Mouse (Mus musculus) brain, embryonic 18.5 days (tissue): Measurements from ENCODE around the gene Snap47.
"Not testable (repeated sequence)": the region's sequence is repeated elsewhere in the genome, so short reads cannot be mapped to it uniquely, and the experiment has no call there.

Experiments
- DNase-seq: peaks from one replicate; pipeline ENCODE4 v3.0.0-alpha.2; 2012; ENCODE audit warnings: low read depth, low spot score

Gene Snap47

GRCm38 (mm10) chr11:59375475-59375874 lies 75.5 kb downstream of the Snap47 start, which contains the start of gene Prss38:
Prss38 (minus strand) TSS chr11:59375657.
- no peak for DNase-seq

GRCm38 (mm10) chr11:59369848-59370247 lies 81.1 kb downstream of the Snap47 start:
- no peak for DNase-seq

DNA sequence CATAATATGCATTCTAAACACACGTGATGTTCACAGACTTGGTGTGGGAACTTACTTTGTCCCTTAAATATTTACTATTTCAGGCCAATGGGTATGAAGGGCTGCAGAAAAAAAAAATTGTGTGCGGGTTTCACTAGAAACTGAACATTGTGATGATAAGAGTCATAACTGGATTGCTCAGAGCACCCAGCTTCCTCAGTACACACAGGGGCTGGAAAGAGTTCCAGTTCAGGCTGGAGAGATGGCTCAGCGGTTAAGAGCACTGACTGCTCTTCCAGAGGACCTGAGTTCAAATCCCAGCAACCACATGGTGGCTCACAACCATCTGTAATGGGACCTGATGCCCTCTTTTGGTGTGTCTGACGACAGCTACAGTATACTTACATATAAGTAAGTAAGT lies 83.0 kb downstream of the Snap47 start:
- DNase-seq = not testable (repeated sequence)

DNA sequence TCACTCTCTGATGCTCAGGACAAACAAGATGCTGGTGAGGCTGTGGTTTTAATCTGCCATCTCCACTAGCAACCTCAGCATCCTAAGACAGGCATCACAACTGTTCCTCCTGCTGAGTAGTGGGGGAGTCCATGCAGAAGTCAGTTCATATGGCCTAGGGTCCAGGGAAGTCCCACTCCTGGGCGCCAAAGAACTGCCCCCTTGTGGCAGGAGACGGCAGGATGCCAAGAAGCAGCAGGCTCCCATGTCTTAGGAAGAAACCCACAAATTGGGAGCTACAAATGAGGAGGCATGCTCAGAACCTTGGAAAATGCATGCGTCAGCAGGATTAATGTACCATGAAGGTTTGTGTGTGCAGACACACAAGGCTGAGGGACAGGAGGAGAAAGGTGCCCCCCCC lies 84.4 kb downstream of the Snap47 start:
- no peak for DNase-seq

GRCm38 (mm10) chr11:59366031-59366430 lies 85.0 kb downstream of the Snap47 start:
- no peak for DNase-seq

- DNase-seq = no peak
Observed at GRCm38 (mm10) chr11:59364417-59364816, 86.6 kb downstream of the Snap47 start.

DNA sequence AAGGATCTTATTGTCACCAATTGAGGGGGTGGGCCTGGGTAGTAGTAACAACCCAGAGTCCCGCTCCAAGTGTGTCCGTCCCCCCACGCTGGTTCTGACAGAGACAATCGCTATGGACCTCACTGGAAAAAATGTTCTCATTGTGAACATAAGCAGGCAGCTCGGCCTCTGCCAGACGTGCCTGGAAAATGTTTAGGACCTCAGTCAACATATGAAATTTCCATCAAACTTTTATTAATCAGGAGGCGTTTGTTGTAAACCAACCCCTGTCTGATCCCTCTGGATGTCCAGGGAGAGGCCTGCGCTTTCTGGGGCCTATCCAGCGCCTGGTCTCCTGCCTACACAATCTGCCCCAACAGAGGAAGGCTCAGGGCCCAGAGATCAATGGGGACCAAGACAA lies 87.0 kb downstream of the Snap47 start:
- DNase-seq = no peak

- DNase-seq = no peak
Observed at GRCm38 (mm10) chr11:59361291-59361690, 89.7 kb downstream of the Snap47 start.
